Mouse (Mus musculus): Measurements from ENCODE around the gene Hk2.

DNA sequence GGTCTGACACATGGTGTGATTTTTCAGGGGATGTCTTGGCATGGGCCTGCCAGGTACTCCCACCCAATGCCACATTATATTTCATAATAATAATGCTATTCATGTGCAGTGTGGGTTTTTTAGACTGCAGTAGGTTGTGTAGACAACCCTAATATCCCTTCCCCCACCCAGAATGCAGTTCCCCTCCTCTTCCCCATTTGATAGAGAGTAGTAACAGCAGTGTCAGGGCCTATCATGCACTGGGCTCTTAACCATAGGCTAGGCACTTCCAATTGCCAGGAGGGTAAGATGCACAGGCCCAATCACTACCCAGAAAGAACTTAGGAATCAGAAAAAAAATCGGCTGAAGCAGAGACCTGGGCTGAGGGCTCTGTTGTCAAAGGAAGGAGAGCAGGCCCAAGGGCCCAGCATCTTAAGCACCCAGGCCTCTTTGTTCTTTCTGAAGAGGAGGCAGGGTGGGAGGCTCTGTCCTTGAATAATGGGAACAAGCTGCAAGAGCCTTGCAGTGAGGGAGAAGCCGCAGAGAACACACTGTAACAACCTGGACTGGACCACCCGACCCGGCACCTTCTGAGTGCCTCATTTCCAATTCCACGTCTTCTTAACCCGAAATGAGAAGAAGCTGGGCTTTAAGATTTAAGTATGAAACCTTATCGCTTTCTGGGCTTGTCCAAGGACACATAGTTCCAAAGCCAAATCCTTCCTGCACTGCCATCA is 33.9 kb upstream of the Hk2 start:
- TF ChIP-seq POLR2A (IDR thresholded peaks at IDR 0.05; ENCODE audit: insufficient read length, low read depth) (no peak), MYOD1 (IDR thresholded peaks at IDR 0.05; ENCODE audit: control insufficient read depth in 1 of 3, insufficient read length in 2 of 3, low read depth in 2 of 3) (no peak), MAX (IDR thresholded peaks at IDR 0.05; ENCODE audit: low read depth) (no peak), E2F4 (IDR thresholded peaks at IDR 0.05; ENCODE audit: insufficient read depth) (no peak), POLR2AphosphoS2 (IDR thresholded peaks at IDR 0.05; ENCODE audit: insufficient read length, low read depth) (no peak), USF1 (IDR thresholded peaks at IDR 0.05; ENCODE audit: low read depth) (no peak), TCF3 (IDR thresholded peaks at IDR 0.05; ENCODE audit: insufficient read length, low read depth) (no peak), SRF (IDR thresholded peaks at IDR 0.05; ENCODE audit: control insufficient read depth, insufficient read length, low read depth) (no peak), REST (IDR thresholded peaks at IDR 0.05; ENCODE audit: insufficient read depth, insufficient read length) (no peak), TCF12 (IDR thresholded peaks at IDR 0.05; ENCODE audit: insufficient read depth, poor library complexity, severe bottlenecking) (no peak)

Data from myocyte (in vitro differentiated cells).